Mouse (Mus musculus) left cerebral cortex, postnatal 4 days (tissue): ENCODE data around the gene Cisd1. TPM values are rescaled to one million over a fixed set of nuclear protein-coding genes. Genes with fewer than 3 reads are reported as not detected.
"Not testable (repeated sequence)": the region's sequence is repeated elsewhere in the genome, so short reads cannot be mapped to it uniquely, and the experiment has no call there.

ENCODE experiments used
- DNase-seq: peaks from one replicate; pipeline ENCODE4 v3.0.0-alpha.2; 2022
- intact Hi-C: fragments of 180-260 bp; cut with DNase I; formaldehyde crosslinking; loops from one replicate; pipeline ENCODE4 v1.15.1; 2025
- total RNA-seq, 2 experiments: library from RNA; stranded (reverse); gene quantifications; 2 replicates each; pipeline ENCODE4 v1.2.3; 2021

The Cisd1 gene
- 100 to 1,000 TPM; 110 TPM for total RNA-seq

GRCm38 (mm10) chr10:71344579-71345143 lies at the start of gene Cisd1:
Gene Cisd1 (minus strand): TSS chr10:71344954.
- peak; percentile 97 for DNase-seq

DNA sequence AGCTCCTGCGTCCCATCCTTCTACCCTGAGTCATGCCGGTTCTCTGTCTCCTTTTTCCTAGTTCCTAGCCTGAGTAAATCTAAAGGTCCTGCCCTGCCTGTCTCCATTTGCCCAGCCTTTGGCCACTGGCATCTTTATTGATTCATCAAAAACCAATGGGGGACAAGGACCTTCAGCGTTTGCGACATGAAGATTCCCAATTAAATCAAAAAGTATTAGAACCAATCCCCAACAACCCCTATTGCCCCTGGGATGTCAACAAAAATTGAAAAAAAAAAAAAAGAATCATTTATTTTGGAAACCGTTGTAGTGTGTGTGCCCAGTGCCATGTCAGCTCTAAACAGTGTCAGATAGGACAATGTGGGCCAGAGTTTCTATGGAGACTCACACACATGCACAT lies 44.6 kb upstream of the Cisd1 start:
- intact Hi-C loops = no loop called here
- no peak for DNase-seq

More at GRCm38 (mm10) chr10:71344579-71345143, at the start of gene Cisd1:
- intact Hi-C loops = no loop called here

DNA sequence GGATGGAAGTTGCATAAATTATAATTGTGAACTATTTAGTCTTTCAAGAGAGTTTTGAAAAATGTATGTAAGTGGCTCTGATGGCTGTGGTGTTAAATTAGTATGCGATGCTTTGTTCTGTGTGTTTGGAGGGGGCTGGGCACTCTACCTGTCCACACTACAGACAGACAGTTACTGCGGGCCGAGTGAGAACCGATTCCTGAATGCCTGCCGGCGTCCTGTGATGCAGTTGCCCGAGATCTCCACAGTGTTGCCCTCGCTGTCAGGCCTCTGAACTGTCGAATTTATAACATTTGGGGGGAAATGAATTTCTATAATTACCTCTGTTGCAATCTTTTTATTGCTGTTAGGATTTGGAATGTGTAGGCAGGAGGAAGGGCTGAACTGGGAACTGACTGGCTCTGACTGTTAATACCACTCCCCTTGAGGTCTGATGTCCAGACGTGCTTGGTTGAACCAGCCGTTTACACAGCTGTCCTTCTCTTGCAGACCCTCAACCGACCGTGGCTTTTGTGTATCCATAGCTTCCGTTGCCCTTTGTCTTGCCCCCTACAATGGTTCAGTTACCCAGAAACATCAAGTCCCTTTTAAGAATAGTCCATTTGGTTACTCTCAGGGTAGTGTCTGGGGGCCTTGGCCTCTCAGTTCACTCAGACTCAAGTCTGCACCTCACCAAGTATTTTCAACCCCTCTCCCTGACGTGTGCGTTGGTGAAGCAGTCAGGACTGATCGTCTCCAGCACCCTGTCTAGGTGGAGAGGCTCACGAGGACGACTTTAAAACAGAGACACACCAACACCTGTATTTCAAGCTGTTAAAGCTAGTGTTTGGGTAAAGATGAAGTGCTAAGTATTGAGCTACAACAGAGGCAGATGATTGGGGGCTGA lies 39.6 kb upstream of the Cisd1 start:
- intact Hi-C loops = no loop called here
- no peak for DNase-seq

DNA sequence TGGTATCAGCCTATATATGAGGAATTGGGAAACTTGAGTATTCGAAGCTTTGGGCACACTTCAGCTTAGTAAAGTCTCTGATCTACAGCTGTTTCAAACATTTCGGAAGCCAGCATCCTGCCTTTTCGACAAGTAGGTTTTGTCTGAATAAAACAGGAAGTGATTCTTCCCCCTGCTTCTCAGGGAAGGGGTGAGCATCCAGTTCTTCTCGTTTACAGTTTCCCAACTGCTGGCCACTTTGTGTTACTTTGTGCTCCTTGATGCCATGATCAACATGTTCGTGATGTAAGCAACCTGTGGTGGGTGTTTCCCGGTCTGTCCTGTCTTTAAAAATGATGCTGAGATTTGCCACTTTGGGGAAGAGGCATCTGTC lies 38.8 kb upstream of the Cisd1 start:
- DNase-seq, intact Hi-C loops: not testable (repeated sequence)

GRCm38 (mm10) chr10:71382858-71383551 lies 38.3 kb upstream of the Cisd1 start:
- intact Hi-C loops = no loop called here
- no peak for DNase-seq

- intact Hi-C loops = no loop called here
- DNase-seq = no peak
These were observed 37.4 kb upstream of the Cisd1 start for GRCm38 (mm10) chr10:71382109-71382508.

GRCm38 (mm10) chr10:71381471-71382033 lies 36.8 kb upstream of the Cisd1 start:
- DNase-seq = no peak
- intact Hi-C loops = no loop called here

GRCm38 (mm10) chr10:71380406-71380805 lies 35.7 kb upstream of the Cisd1 start:
- no peak for DNase-seq
- intact Hi-C loops = no loop called here

DNA sequence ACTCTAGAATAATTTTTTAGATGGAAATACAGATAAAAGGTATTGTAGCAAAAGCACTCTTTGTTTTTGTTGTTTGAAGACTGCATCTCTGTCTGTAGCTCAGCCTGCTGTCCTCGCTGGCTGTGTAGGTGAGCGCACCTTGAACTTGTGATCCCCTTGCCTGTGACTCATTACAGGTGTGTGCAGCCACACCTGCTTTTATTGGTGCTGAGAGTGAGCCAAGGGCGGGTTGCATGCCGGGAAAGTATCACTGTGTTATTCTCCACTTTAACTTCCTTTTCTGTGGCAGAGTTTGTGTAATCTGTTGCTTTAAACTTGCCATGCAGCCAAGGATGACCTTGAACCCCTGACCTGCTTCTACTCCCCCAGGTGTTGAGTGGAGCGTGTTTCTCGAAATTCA lies 31.3 kb upstream of the Cisd1 start:
- no peak for DNase-seq
- intact Hi-C loops = no loop called here

DNA sequence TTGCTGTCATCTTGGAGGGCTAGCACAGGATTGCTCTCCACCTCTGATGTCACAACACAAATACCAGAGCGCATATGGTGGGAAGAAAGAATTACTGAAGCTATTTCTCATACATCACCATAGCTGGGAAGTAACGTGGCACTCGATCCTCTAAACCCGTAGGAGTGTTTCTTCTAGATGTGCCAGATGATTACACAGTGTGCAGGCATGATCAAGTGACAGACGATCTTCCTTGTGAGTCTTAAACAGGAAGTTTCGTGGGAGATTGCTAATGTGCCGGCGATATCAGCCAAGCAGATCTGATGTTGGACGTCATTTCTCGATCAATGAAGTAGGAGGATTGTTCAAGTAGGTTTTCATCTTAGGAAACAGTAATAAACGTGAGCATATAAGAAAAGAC lies 29.0 kb upstream of the Cisd1 start:
- no peak for DNase-seq
- intact Hi-C loops = no loop called here

- no peak for DNase-seq
- intact Hi-C loops = no loop called here
These were observed 27.1 kb upstream of the Cisd1 start for GRCm38 (mm10) chr10:71371881-71372280.

DNA sequence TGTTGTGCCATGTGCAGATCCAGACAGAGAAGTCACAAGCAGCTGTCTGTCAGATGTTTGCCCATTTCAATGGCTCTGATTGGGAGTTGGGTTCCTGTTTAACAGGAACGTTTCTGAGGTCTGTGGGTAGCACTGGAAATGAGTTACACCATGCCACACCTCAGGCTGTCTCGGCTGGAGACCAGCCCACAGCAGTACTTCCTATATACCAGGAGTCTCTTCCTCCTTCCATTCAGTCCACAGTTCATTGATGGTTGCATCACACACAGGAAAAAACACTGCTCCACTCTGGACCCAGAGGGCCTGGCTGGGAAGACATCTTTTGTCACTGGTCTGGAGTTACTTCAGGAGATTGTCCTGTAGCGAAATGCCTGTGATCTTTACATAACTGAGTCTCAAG lies 24.7 kb upstream of the Cisd1 start:
- DNase-seq = no peak
- intact Hi-C loops = no loop called here

- no peak for DNase-seq
- intact Hi-C loops = no loop called here
These were observed 23.6 kb upstream of the Cisd1 start for GRCm38 (mm10) chr10:71368128-71368940.

DNA sequence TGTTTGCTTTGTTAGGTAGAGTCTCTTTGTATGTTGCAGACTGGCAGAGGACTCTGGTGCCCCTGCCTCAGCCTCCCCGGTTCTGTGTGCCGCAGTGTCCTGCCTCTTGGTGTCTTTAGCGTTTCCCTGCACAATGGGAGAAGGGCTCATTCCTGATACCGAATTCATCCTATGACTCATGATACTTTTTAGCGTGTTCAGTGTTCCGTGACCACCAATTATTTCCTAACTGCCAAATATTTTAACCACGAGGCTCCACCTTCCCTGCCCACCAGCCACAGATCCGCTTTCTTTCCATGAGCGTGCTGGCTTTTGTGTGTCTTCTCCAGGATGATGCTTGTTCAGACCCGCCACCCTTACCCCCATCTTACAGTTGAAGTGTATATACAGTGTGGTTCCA lies 19.1 kb upstream of the Cisd1 start:
- intact Hi-C loops = no loop called here

GRCm38 (mm10) chr10:71363440-71363839 lies 18.7 kb upstream of the Cisd1 start:
- no peak for DNase-seq
- intact Hi-C loops = no loop called here

More for the DNA sequence above, 19.1 kb upstream of the Cisd1 start:
- no peak for DNase-seq

GRCm38 (mm10) chr10:71361836-71362562 lies 17.2 kb upstream of the Cisd1 start:
- no peak for DNase-seq
- intact Hi-C loops = no loop called here

DNA sequence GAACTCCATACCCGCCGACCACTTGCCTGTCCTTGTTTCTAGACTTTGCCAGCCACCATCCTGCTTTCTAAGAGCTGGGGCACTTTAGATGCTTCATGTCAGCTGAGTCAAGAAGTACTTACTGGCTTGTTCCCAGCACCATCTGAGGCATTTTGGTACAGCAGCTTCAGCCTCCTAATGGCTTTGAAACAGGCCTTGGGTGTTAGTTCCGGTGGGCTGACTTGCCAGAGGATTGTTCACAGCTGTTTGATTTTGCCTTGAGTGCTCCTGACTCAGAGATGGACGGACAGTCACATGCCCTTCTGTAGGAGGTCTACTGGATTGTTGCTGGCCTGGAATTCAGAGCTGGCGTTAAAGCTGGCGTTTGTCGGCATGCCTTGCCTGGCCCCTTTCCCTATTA lies 16.3 kb upstream of the Cisd1 start:
- no peak for DNase-seq
- intact Hi-C loops = no loop called here

GRCm38 (mm10) chr10:71354947-71355346 lies 10.2 kb upstream of the Cisd1 start:
- intact Hi-C loops = no loop called here
- no peak for DNase-seq

DNA sequence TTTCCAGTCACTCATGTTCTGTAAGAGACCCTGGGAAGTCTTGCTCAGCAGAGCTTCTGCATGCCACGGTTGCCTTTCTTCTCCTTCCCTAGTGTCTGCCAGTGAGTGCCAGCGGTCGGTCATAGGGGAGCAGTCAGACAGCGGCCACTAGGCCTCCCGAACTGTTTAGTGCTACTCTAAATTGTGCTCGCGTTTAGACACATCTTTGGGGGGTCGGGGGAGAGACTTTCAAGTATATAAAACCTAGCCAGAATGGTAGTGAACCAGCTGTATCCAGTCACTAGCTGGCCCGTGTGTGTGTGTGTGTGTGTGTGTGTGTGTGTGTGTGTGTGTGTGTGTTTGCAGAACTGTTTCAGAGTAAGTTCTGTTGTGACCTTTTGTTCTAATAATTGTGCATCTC lies 9.1 kb upstream of the Cisd1 start:
- DNase-seq = no peak
- intact Hi-C loops = no loop called here

DNA sequence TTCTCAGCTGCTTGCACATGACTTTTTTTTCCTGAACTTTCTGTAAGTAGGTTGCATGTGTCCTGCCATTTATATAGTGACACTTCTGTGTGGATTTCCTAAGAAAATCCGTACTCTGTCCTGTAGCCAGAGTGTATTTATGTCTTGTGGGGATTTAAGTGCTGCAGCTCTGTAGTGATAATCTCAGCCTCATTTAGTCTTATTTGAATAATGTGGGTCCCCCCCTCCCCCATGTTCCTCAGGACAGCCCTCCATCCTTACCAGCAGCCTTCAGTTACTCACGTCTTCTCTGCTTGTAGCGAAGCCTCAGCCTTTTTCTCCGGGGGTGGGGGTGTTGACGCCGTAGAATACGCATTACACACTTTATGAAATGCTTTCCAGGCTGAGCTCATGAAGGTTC lies 6.5 kb upstream of the Cisd1 start:
- intact Hi-C loops = no loop called here

More for the DNA sequence above, 6.5 kb upstream of the Cisd1 start:
- no peak for DNase-seq
